Mouse (Mus musculus) inflammation-experienced regulatory T-cells, adult 6 months (primary cell): Measurements from ENCODE around the gene Tnfrsf8. TPM values are rescaled to one million over a fixed set of nuclear protein-coding genes. Genes with fewer than 3 reads are reported as not detected.
"Not testable (repeated sequence)": the region's sequence is repeated elsewhere in the genome, so short reads cannot be mapped to it uniquely, and the experiment has no call there.

Experiments
- ATAC-seq: one replicate; pipeline ENCODE4 v1.8.0; 2017
- polyA plus RNA-seq, 3 experiments: library from polyadenylated mRNA; unstranded; fragments of 100-300 nt; shearing (Covaris generic); gene quantifications; one replicate each; pipeline ENCODE4 v1.2.1; 2017

The Tnfrsf8 gene
- polyA plus RNA-seq: 10 to 100 TPM; 10.4 to 16.8 (median 14.5) TPM

DNA sequence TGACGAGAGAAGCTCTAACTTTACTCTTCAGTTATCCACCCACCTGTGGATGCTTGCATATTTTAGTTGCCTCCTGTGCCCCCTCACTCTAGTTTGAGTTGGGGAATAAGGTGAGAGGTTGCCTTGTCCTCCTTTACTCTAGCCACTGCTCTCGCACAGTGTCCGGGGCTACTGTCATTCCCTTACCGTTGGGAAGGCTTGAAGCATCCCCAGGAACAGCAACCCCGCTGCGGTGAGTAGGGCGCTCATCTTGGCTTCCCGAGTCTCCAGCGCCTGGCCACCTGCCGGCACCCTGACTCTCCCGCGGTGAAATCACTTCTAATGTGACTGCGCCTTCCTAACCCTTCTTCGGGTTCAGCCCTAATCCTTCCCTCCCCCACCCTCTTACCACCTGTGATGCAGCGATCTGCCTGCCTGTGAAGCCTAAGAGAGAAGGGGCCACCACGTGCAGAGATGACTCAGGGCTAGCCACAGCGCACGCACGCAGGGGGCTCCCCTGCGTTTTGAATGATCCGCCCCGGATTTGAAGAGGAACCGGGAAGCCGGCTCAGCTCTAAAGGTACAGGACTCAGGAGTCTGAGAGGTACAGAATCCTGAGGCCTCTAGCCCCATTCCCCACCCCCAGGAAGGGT, at the start of gene Tnfrsf8:
TSS of gene Tnfrsf8 (minus strand) at position 329 of the 632 bp plus-strand sequence.
- peak; percentile 68 for ATAC-seq

DNA sequence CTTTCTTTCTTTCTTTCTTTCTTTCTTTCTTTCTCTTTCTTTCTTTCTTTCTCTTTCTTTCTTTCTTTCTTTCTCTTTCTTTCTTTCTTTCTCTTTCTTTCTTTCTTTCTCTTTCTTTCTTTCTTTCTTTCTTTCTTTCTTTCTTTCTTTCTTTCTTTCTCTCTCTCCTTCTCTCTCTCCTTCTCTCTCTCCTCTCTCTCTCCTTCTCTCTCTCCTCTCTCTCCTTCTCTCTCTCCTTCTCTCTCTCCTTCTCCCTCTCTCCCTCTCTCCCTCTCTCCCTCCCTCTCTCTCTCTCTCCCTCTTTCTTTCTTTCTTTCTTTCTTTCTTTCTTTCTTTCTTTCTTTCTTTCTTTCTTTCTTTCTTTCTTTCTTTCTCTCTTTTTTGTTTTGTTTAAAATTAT, 46.7 kb upstream of the Tnfrsf8 start:
- ATAC-seq: not testable (repeated sequence)

DNA sequence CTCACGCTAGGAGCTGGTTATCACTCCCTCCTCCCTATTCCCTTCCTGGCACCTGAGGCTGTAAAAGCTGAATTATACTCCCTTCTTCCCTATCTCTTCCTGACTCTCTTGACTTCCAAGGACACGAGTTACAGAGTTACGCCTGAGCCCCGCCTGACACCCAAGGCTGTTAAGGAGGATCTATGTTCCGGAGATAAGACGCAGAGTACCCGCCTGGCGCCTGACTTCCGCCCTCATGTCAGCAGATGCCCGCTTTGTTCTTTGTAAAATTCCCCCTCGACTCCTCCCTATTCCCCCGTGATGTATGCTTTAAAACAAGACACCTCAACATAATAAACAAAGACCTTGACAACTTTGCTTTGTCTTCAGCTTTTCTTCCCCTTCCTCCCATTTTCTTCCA, 46.1 kb upstream of the Tnfrsf8 start:
- ATAC-seq: peak; percentile 95

DNA sequence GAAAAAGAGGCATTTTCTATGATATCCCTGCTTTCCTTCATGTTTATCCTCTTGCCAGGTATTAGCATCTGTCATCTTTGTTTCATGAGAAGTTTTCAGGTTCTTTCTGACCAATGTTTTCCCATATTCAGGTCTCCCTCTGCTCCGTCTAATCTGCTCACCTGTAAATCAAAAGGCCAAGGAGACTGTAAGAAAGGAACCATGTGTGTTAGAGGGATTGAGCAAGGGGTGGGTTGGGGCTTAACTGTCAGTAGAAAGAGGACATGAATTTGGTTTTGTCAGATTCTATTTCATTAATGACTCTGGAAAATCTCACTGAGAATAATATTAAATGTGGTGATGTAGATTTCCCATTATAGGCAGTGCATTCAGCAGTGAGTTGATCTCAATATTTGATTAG, 45.6 kb upstream of the Tnfrsf8 start:
- no peak for ATAC-seq

DNA sequence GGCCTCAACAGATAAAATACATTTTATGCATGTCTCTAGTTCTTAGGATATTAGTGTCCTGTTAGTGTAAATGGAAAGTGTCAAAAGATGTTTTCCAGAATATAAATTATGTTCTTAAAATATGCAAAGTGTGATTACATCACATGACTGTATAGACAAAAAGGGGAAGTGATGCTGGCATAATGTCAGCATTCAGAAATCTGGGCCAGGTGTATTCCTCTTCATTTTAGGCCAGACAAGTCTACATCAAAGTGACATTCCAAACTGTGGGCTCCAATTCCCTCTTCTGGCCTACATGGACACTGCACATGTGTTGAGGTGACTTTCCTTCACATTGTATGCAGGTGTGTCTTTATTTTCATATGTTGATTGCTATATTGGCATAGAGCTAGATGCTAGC, 41.3 kb upstream of the Tnfrsf8 start:
- no peak for ATAC-seq

DNA sequence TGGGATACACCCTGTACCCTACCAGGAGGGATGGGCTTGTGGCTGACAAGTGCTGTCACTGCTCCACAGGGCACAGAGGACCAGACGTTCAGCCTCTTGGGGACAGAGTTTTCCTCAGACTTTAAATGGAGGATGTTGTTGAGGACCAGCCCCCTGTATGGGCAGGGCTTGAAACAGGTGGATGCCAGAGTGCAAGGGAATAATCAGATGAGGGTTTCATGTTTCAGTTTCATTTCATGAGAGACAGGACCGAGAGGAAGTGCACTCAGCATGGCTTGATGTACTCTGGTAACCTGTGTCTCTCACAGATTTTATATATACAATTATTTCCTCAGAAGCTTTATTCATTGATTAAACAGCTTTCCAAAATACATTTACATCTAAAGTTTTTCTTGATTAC, 38.9 kb upstream of the Tnfrsf8 start:
- peak; percentile 100 for ATAC-seq

DNA sequence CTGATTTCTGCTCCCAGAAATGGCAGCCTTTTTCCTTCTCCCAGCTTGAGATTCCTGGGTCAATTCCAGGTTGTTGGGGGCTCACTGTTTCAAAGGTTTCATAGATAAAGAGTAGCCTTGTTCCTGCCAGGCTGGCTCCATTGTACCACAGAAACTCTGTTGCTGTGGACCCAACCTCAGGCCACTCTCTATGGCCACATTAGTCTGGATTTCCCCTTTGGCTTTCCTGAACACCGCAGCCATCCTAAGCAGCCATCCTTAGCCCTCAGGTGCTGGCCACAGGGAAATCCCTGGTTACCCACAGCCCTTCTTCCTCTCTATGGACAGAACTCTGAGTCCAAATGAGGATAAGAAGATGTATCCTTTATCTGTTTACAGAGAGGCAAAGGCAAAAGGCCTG, 30.0 kb upstream of the Tnfrsf8 start:
- ATAC-seq: no peak

DNA sequence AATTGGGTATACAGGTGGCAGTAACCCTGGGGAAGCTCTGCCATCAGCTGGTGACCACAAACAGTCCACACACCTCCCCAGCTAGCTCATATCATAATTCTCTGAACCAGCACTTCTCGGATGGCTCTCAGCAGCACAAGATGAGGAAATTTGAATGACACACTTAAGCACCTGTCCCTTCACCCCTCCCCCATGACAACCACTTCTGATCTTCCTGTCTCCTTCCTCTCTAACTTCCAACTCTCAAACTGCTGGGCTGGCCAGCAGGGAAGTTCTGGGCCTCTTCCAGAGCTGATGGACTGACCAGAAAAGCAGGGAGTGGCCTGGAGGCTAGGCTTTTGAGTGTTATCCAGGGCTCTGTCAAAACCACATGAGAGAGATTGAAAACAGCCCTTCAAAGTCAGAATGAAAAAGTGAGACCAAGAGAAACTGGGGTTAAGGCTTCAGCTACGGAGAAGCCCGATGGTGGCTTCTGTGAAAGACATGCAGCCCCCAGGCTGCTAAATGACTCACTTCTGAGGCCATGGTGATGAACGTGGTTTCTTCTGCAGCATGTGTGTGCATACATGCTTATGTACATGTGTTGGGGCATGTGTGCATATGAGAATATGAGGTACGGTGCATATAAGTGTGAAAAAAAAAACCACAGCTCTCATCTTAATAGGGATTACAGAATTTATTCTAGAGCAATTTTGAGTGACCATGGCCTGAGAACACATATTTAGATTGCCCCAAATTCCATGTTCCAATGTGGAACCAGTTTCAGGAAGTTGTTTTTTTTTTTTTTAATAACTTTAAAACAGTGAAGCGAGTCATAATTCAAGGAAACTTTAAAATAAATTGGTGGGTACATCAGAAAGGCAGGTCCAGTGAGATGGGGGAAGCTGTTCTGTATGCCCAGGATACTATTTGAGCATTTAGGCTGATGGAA, 27.2 kb upstream of the Tnfrsf8 start:
- ATAC-seq: peak; percentile 79

DNA sequence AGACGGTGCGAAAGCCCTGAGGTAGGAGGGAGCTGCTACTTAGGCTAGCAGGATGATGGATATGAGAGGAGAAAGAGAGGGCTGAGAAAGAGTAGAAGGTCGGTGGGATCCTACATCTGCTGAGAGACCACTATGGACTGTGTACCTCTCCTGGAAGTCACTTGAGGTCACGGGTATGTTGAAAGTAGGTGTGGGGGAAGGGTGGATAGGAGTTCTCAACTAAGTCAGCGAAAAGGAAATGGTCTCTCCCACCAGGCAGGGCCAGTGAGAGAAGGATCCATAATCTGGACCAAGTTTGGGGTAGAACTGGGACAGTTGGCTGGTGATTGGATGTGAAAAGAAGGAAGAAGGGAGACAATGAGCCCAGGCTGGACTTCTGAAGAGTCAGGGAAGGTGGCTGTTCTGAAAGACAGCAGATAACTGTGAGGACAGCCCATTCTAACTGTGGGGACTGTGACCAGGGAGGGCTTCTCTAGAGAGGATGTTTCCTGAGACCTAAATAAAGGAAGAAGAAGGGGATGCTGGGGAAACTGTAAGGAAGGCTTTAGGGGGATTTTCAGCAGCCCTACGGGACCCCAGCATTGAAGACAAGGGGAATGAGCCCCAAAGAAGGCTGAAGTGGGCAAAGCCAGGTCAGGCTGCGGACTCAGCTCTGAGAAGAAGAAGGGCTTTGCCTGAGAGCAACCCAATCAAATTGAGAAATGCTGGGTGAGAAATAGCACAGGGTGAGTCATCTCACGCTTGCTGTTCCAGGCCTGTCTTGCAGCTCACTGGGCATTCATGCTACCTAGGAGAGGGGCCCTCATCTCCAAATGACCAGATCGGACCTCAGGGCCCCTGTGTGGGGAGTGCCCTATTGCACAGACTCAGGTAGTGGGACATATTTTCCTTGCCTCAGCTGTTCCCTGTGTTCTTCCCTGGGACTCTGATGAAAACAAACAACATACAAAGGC, 23.2 kb upstream of the Tnfrsf8 start:
- ATAC-seq: no peak

DNA sequence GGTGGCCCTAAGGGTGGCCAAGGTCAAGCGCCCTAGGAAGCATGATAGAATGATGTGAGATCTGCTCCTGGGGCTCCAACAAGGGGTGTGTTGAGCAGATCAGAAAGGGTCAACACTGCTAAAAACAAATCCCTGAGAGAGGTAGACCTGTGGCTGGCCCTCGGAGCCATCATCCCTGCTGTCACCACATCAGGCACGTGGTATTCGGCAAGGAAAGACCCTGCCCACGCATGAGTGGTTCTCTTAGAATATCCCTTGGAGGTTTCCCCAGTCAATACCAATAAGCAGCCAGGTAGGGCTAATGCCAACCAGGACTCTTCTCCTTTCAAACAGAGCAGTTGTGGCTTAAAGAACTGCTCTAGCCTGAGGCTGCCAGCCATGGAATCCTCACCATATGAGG, 21.6 kb upstream of the Tnfrsf8 start:
- ATAC-seq: no peak

DNA sequence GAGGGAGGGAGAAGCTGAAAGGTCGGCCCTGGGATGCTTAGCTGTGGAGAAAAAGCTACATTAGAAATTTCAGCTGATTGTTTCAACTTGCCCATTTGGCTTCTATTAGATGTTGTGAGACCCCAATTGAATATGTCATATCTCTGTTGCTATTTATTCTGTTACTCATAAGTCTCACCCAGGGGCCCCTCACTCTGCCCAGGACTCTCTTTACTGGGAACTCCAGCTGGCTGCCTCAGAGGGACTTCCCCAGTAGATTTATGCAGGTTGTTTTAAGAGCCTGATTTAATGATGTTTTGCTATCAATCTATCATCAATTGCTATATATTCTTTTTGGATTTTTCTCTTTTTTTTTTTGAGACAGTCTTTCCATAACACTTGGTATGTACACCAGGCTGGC, 21.1 kb upstream of the Tnfrsf8 start:
- ATAC-seq: peak; percentile 70

DNA sequence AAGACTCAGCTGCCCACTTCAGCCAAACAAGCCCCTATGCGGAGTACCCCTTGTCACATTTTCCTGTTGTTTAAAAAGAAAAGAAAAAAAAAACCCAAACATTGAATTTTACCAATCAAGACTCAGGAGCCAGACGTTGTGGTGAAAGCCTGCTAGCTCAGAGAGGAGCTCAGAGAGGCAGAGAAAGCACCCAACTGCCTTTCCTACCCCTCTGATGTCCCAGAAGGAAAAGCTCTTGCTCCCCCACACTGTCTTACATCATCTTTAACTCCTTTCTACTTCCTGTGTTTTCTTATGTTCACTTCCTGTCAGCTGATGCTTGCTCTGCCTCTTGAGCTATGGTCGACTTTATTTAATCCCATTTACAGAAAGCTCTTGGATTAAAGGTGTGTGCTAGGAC, 8.7 kb upstream of the Tnfrsf8 start:
- no peak for ATAC-seq

DNA sequence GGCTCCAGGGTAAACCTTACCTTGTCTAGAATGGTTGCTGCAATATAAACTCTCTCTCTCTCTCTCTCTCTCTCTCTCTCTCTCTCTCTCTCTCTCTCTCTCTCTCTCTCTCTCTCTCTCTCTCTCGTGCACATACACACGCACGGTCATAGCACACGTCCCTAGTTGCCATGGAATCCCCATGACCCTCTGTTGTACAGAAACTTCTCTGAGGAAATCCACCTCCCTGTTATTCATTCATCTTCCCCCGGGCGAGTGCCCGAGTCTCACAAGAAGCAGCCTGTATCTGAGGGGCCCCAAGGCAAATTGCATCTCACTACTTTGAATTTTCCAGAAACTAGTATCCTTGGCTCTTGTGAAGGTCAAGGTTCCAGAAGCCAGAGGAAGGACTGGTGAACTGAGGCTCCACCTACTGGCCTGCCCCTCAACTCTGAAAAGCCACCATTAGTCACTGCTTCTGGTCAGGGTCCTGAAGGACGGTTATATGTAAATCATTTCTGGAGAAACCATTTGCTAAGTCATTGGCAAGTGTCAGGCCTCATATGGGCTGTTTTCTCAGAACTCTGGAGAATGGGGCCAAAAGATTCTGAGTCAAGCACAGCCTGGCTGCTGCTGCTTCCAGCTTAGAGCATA, 8.1 kb upstream of the Tnfrsf8 start:
- no peak for ATAC-seq

DNA sequence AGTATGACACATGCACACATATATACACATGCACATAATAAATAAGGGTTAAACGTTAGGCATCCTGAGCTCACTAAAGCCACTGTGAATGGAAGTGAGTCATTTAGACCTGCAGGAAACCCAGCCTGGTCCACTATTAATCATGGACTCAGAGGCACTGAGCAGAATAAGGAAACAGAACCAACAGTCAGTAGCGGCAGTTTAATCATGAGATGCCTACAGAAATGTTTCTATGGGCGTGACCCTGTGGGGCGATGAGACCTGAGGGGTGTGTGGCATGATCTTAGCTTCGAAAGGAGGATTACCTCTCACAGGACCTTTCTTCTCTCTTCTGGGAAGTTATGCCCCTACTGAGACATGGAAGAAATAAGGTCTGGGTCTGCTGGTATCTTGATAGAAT, 7.2 kb upstream of the Tnfrsf8 start:
- no peak for ATAC-seq

DNA sequence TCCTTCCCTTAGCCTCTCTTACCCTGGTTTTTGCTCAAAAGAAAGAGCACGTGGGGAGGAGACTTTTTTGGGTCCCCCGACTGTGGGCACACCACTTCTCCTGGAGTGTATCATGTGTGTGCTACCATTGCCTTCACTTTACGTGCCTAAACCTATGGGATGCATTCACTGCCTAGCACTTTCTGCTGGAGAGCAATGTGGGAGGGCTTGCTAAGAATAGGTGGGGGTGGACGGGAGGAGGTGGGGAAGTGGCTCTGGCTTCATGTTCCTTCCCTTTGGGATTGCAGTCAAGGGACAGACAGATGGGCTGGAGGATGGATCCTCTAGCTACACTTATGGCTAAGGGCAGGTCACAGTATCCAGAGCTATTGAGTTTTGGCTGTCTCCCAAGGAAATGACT, 5.7 kb upstream of the Tnfrsf8 start:
- no peak for ATAC-seq

DNA sequence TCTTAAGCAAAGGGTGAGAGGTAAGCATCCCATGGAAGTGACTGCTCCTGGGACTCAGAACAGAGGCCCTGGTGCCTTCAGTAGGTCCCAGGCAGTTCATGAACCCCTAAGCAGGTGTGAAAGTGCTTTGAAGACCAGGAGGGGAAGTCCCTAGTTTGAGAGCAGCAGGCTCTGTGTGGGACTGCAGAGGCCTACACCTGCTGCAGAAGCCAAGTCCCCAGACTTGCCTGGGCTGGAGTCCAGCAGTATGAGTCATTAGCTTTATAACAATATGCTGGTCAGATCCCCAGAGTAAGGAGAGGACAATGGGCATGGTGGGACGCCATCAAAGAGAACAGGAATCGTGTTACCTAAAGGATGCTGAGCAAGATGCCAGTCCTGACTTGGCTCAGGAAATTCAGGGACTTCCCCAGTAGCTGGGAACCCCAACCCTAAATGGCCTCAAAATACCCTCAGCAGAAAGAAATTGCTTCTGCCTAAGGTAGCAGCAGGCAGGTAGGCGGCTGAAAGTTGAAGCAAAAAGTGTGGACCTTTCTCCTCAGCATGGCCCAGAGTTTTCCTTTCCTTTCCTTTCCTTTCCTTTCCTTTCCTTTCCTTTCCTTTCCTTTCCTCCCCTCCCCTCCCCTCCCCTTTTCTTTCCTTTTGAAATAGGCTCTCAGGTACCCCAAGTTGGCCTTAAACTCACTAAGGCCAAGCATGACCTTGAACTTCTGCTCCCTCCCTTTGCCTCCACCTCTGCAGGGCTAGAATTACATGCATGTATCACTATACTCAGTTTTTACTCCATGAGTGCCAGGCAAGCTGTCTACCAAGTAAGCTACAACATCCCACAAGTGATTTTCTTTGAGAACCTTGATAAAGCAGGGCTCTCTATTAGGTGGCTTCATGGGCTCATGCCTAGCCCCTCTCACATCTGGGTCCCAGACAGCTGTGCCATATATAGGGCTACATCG, 4.6 kb upstream of the Tnfrsf8 start:
- ATAC-seq: peak; percentile 80

DNA sequence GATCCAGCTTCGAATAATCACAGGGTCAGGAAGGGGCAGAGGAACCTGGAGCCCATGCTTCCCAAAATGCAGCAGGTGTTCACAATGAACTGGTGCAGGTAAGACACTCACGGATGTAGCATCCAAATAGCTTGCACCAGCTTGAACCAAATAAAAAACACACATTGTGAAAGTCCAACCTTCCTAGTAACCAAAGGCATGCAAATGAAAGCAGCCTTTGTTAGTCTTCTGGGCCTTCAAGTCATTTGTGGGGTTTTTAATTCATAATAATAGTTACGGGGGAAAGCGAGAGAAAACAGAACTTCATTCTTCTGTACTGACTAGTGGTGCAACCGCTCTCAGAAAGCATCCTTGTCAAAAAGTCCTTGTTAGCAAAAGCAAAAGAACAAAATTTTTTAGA, 1.7 kb upstream of the Tnfrsf8 start:
- no peak for ATAC-seq

DNA sequence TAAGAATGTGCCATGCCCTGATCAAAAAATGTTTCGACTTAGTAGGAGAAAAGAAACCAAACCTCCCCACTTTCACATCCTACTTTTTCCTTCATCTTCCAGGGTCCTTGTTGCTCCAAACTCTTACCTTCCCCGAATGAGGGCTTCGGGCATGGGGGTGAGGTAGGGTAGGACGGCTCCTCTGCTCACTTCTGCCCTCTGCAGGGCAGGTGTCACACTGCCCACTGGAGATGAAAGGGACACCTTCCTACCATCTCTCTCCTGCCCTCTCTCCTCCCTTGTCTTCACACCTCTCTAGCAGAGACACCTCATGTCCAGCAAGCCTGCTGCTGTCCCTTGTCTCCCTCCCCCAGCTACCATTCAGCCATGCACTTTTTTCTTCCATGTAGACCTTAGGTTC, 998 bp downstream of the Tnfrsf8 start:
- no peak for ATAC-seq

DNA sequence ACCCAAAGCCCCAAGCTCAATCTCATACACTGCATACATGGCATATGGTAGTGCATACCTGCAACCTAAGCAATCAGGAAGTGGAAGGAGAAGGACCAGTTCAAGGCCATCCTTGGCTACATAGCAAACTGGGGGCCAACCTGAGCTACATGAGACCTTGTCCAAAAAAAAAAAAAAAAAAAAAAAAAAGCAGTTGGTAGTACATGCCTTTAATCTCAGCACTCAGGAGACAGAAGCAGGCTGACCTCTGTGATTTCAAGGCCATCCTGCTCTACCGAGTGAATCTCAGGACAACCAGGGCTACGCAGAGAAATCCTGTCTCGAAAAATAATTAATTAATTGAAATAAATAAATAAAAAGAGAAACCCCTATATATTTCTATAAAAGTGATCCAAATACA, 1.7 kb downstream of the Tnfrsf8 start:
- no peak for ATAC-seq

DNA sequence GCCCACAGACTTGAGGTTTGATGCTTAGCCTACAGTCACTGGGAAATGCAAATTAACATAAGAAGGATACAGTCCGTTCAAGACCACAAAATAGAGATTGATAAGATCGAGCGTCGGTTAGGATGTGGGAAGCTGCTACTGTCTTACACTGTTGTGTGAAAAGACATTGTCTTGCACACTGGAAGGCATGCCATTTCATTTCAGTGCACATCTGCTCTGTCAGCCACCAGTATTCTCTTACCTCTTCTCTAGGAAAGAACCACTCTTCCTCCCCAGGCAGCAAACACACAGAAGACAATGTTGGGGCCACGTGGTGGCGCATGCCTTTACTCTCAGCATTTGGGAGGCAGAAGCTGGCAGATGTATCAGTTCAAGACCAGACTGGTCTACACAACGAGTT, 2.4 kb downstream of the Tnfrsf8 start:
- peak; percentile 57 for ATAC-seq

DNA sequence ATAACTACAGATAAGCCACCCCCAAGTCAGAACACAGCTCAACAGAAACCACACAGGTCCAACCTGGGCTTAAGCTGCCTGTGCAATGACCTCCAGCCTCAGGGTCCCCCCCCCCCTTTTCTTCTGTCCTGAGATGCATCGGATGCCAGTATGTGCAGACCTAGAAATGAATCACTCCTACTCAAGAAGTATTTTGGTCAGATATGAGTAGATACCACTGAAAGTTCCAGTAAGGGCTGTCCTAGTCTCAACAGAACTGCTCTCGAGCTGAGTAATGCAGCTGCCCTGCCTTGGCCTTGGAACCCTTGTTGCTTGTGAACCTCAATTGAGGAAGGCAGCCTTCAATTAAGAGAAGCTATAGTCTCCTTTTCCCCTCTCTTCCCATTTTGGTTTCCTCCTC, 4.1 kb downstream of the Tnfrsf8 start:
- ATAC-seq: no peak
